Mouse (Mus musculus) lung, embryonic 16.5 days (tissue): Measurements from ENCODE around the gene Mcf2l. TPM values are rescaled to one million over a fixed set of nuclear protein-coding genes. Genes with fewer than 3 reads are reported as not detected.
A peak's percentile ranks its signal among the peaks of the same experiment; 100 is the strongest.

Experiments used
- ATAC-seq: fragments of 200-750 bp; cut with Nextera tagmentation; 2 replicates; pipeline ENCODE4 v1.8.0; 2017; ENCODE audit warnings: low read depth, mild to moderate bottlenecking, moderate library complexity
- H3K27ac ChIP-seq: fragments of 300-500 bp; sonication (generic); 2 replicates; pipeline ENCODE4 v1.5.1; 2014; ENCODE audit warnings: mild to moderate bottlenecking, control low read depth, low read length
- H3K27me3 ChIP-seq: fragments of 300-500 bp; sonication (generic); 2 replicates; pipeline ENCODE4 v1.6.1; 2014; ENCODE audit warnings: low read depth, low read length, mixed read lengths; ENCODE audit not compliant: control insufficient read depth, insufficient read depth
- H3K36me3 ChIP-seq: fragments of 300-500 bp; sonication (generic); 2 replicates; pipeline ENCODE4 v1.6.1; 2014; ENCODE audit warnings: low read length; ENCODE audit not compliant: control insufficient read depth, insufficient read depth
- H3K4me1 ChIP-seq: fragments of 300-500 bp; sonication (generic); replicated peaks from 2 replicates; pipeline ENCODE4 v1.6.1; 2014; ENCODE audit warnings: low read length, mixed read lengths; ENCODE audit not compliant: control insufficient read depth, insufficient read depth
- H3K4me2 ChIP-seq: fragments of 300-500 bp; sonication (generic); 2 replicates; pipeline ENCODE4 v1.6.1; 2014; ENCODE audit warnings: low read depth, low read length, control low read depth
- H3K4me3 ChIP-seq: fragments of 300-500 bp; sonication (generic); 2 replicates; pipeline ENCODE4 v1.5.1; 2014; ENCODE audit warnings: mild to moderate bottlenecking, low read length, control low read depth
- H3K9ac ChIP-seq: fragments of 300-500 bp; sonication (generic); 2 replicates; pipeline ENCODE4 v1.6.1; 2014; ENCODE audit warnings: low read length, control low read depth
- H3K9me3 ChIP-seq: fragments of 300-500 bp; sonication (generic); 2 replicates; pipeline ENCODE4 v1.6.1; 2016; ENCODE audit warnings: low read length; ENCODE audit not compliant: control insufficient read depth
- WGBS: fragments of 180-500 bp; shearing (Covaris S2); extraction: QIAGEN DNeasy Blood & Tissue Kit; methylation state at CpG from one replicate; pipeline ENCODE4 v1.1.7; 2014; 5-methylcytosine and 5-hydroxymethylcytosine counted together
- polyA plus RNA-seq: library from polyadenylated mRNA; unstranded; fragments of >200 nt; fragmentation: Nextera tagmentation; extraction: Ambion mirVana; gene quantifications from 2 replicates; pipeline ENCODE4 v1.2.1, GENCODE M21; 2015

Mcf2l gene
- polyA plus RNA-seq, 1 experiment from 2014 or later, result 16.1 TPM

DNA sequence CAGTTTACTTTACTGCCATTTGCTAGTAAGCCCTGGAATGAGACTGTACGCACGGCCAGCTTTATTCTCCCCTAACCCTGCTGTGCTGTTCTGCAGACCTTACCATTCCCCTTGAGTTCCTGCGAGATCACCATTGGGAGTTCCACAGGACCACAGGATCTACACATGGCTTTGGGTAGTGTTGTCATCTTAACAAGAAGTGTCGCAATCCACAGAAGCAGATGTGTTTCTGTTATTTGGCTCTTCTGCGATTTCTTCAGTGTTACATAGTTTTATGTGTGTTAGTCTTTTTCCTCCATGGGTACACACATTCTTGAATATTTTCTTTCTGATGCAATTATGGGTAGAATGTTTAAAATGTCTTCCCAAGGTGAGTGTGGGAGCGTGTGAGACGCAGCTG is 32.8 kb upstream of the Mcf2l start:
- H3K27ac ChIP-seq, result no peak overlapping the region
- H3K4me1 ChIP-seq, result no peaks in the 10 kb centered on the region
- no peaks in the 10 kb centered on the region for H3K27me3 ChIP-seq
- H3K9me3 ChIP-seq, result peaks cover 3% of the 10 kb centered on the region; the same call in 1 of the 2 replicates
- WGBS, result 82% methylated on average over 7 of the region's 7 CpGs
- H3K4me3 ChIP-seq, result no peak overlapping the region
- peak; percentile 23; the same call in 1 of the 2 replicates for ATAC-seq
- H3K4me2 ChIP-seq, result no peak overlapping the region
- H3K9ac ChIP-seq, result no peak overlapping the region
- H3K36me3 ChIP-seq, result peaks cover 25% of the 10 kb centered on the region

- H3K9ac ChIP-seq, result no peak overlapping the region
- no peak for ATAC-seq
- H3K4me3 ChIP-seq, result no peak overlapping the region
- peaks cover 23% of the 10 kb centered on the region for H3K36me3 ChIP-seq
- H3K4me1 ChIP-seq, result no peaks in the 10 kb centered on the region
- H3K4me2 ChIP-seq, result no peak overlapping the region
- H3K9me3 ChIP-seq, result no peaks in the 10 kb centered on the region
- no peaks in the 10 kb centered on the region for H3K27me3 ChIP-seq
- H3K27ac ChIP-seq, result no peak overlapping the region
- 85% methylated on average over 11 of the region's 11 CpGs for WGBS
Observed at GRCm38 (mm10) chr8:12842342-12842995, 31.1 kb upstream of the Mcf2l start.

- no peaks in the 10 kb centered on the region for H3K4me1 ChIP-seq
- H3K4me2 ChIP-seq, result no peak overlapping the region
- no peaks in the 10 kb centered on the region for H3K9me3 ChIP-seq
- ATAC-seq, result no peak
- H3K9ac ChIP-seq, result no peak overlapping the region
- no peak overlapping the region for H3K27ac ChIP-seq
- H3K36me3 ChIP-seq, result peaks cover 27% of the 10 kb centered on the region
- H3K4me3 ChIP-seq, result no peak overlapping the region
- H3K27me3 ChIP-seq, result no peaks in the 10 kb centered on the region
- WGBS, result 87% methylated on average over 16 of the region's 16 CpGs
Observed at GRCm38 (mm10) chr8:12844347-12844950, 29.2 kb upstream of the Mcf2l start.

- no peaks in the 10 kb centered on the region for H3K9me3 ChIP-seq
- H3K9ac ChIP-seq, result no peak overlapping the region
- peaks cover 36% of the 10 kb centered on the region for H3K36me3 ChIP-seq
- H3K4me3 ChIP-seq, result no peak overlapping the region
- no peak for ATAC-seq
- H3K27me3 ChIP-seq, result no peaks in the 10 kb centered on the region
- H3K4me1 ChIP-seq, result no peaks in the 10 kb centered on the region
- no peak overlapping the region for H3K4me2 ChIP-seq
- WGBS, result 86% methylated on average over 6 of the region's 6 CpGs
- H3K27ac ChIP-seq, result no peak overlapping the region
Observed at GRCm38 (mm10) chr8:12846447-12846846, 27.2 kb upstream of the Mcf2l start.

GRCm38 (mm10) chr8:12851241-12851640 is 22.4 kb upstream of the Mcf2l start:
- Histone ChIP-seq H3K36me3 (peaks cover 22% of the 10 kb centered on the region), H3K27ac (no peak overlapping the region), H3K4me2 (no peak overlapping the region), H3K27me3 (no peaks in the 10 kb centered on the region), H3K9ac (no peak overlapping the region), H3K4me3 (no peak overlapping the region), H3K9me3 (no peaks in the 10 kb centered on the region), H3K4me1 (no peaks in the 10 kb centered on the region)
- WGBS, result 85% methylated on average over 10 of the region's 10 CpGs
- no peak for ATAC-seq

GRCm38 (mm10) chr8:12856038-12856437 is 17.6 kb upstream of the Mcf2l start:
- ATAC-seq, result no peak
- Histone ChIP-seq H3K36me3 (peaks cover 8% of the 10 kb centered on the region), H3K27me3 (no peaks in the 10 kb centered on the region), H3K9ac (no peak overlapping the region), H3K9me3 (no peaks in the 10 kb centered on the region), H3K4me2 (no peak overlapping the region), H3K4me3 (no peak overlapping the region), H3K27ac (no peak overlapping the region), H3K4me1 (no peaks in the 10 kb centered on the region)
- 62% methylated on average over 15 of the region's 15 CpGs for WGBS

- WGBS, result 79% methylated on average over 3 of the region's 3 CpGs
- H3K27me3 ChIP-seq, result no peaks in the 10 kb centered on the region
- H3K36me3 ChIP-seq, result peaks cover 16% of the 10 kb centered on the region
- H3K4me1 ChIP-seq, result peaks cover 3% of the 10 kb centered on the region; the same call in 1 of the 2 replicates
- no peak overlapping the region for H3K4me2 ChIP-seq
- ATAC-seq, result no peak
- no peak overlapping the region for H3K9ac ChIP-seq
- H3K9me3 ChIP-seq, result no peaks in the 10 kb centered on the region
- no peak overlapping the region for H3K27ac ChIP-seq
- no peak overlapping the region for H3K4me3 ChIP-seq
Observed at GRCm38 (mm10) chr8:12863061-12863460, 10.5 kb upstream of the Mcf2l start.

- no peak overlapping the region for H3K4me2 ChIP-seq
- no peak for ATAC-seq
- no peak overlapping the region for H3K9ac ChIP-seq
- H3K4me3 ChIP-seq, result no peak overlapping the region
- WGBS, result 84% methylated on average over 14 of the region's 14 CpGs
- peaks cover 16% of the 10 kb centered on the region for H3K36me3 ChIP-seq
- H3K9me3 ChIP-seq, result no peaks in the 10 kb centered on the region
- no peaks in the 10 kb centered on the region for H3K27me3 ChIP-seq
- H3K27ac ChIP-seq, result no peak overlapping the region
- peaks cover 3% of the 10 kb centered on the region; the same call in 1 of the 2 replicates for H3K4me1 ChIP-seq
Observed at GRCm38 (mm10) chr8:12863608-12864007, 10.0 kb upstream of the Mcf2l start.

DNA sequence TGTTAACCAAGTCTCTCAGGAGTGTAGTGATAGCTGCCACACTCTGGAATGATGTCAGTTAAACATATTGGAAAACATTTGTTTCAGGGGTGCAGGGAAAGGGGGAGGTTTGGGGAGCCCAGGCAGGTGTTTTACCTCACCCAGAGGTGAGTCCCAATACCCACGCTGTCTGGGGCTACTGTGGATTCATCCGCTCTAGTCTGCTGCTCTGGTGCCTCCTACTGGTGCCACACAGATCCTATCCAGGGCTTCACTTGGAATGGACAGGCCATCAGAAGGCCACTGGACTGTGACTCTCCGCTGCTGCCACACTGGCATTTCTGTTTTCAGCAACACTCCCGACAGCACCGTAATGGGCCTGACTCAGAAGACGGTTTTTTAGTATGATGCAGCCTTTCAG is 7.8 kb upstream of the Mcf2l start:
- Histone ChIP-seq H3K27ac (no peak overlapping the region), H3K9ac (no peak overlapping the region), H3K4me3 (no peak overlapping the region), H3K27me3 (no peaks in the 10 kb centered on the region), H3K4me2 (no peak overlapping the region), H3K36me3 (peaks cover 13% of the 10 kb centered on the region), H3K4me1 (peaks cover 3% of the 10 kb centered on the region; the same call in 1 of the 2 replicates), H3K9me3 (no peaks in the 10 kb centered on the region)
- ATAC-seq, result no peak
- WGBS, result 76% methylated on average over 6 of the region's 6 CpGs
